Mouse (Mus musculus) limb, embryonic 11.5 days (tissue): ENCODE data around the gene Rexo4. TPM values are rescaled to one million over a fixed set of nuclear protein-coding genes. Genes with fewer than 3 reads are reported as not detected.
A peak's percentile ranks its signal among the peaks of the same experiment; 100 is the strongest.

Experiments
- ATAC-seq: fragments of 200-750 bp; cut with Nextera tagmentation; 2 replicates; pipeline ENCODE4 v1.8.0; 2017; ENCODE audit warnings: low read depth; ENCODE audit not compliant: insufficient number of reproducible peaks, low FRiP score, low TSS enrichment
- DNase-seq: peaks from one replicate; pipeline ENCODE4 v3.0.0-alpha.2; 2015; ENCODE audit warnings: low spot score
- H3K27ac ChIP-seq: fragments of 300-500 bp; sonication (generic); replicated peaks from 2 replicates; pipeline ENCODE4 v1.5.1; 2014; ENCODE audit warnings: low read depth, mild to moderate bottlenecking, low read length
- H3K27me3 ChIP-seq: fragments of 300-500 bp; sonication (generic); 2 replicates; pipeline ENCODE4 v1.6.1; 2014; ENCODE audit warnings: mild to moderate bottlenecking, low read length, mixed read lengths; ENCODE audit not compliant: control insufficient read depth, insufficient read depth
- H3K36me3 ChIP-seq: fragments of 300-500 bp; sonication (generic); 2 replicates; pipeline ENCODE4 v1.6.1; 2014; ENCODE audit warnings: mild to moderate bottlenecking, low read length, moderate library complexity, mixed read lengths; ENCODE audit not compliant: control insufficient read depth, insufficient read depth
- H3K4me1 ChIP-seq: fragments of 300-500 bp; sonication (generic); 2 replicates; pipeline ENCODE4 v1.6.1; 2014; ENCODE audit warnings: low read length, mixed read lengths; ENCODE audit not compliant: control insufficient read depth, insufficient read depth
- H3K4me2 ChIP-seq: fragments of 300-500 bp; sonication (generic); 2 replicates; pipeline ENCODE4 v1.6.1; 2014; ENCODE audit warnings: low read depth, mild to moderate bottlenecking, moderate library complexity; ENCODE audit not compliant: severe bottlenecking
- H3K4me3 ChIP-seq: fragments of 300-500 bp; sonication (generic); 2 replicates; pipeline ENCODE4 v1.5.1; 2014; ENCODE audit warnings: low read depth, low read length
- H3K9ac ChIP-seq: fragments of 300-500 bp; sonication (generic); 2 replicates; pipeline ENCODE4 v1.6.1; 2014; ENCODE audit warnings: mild to moderate bottlenecking, low read length
- H3K9me3 ChIP-seq: fragments of 300-500 bp; sonication (generic); 2 replicates; pipeline ENCODE4 v1.6.1; 2016; ENCODE audit warnings: low read length; ENCODE audit not compliant: control insufficient read depth
- WGBS: fragments of 180-500 bp; shearing (Covaris S2); extraction: QIAGEN DNeasy Blood & Tissue Kit; methylation state at CpG from one replicate; pipeline ENCODE4 v1.1.7; 2014; 5-methylcytosine and 5-hydroxymethylcytosine counted together
- polyA plus RNA-seq: library from polyadenylated mRNA; unstranded; fragments of >200 nt; fragmentation: Nextera tagmentation; extraction: Ambion mirVana; gene quantifications from 2 replicates; pipeline ENCODE4 v1.2.1, GENCODE M21; 2014

The Rexo4 gene
- polyA plus RNA-seq, 1 experiment from 2014 or later: 66.3 TPM

DNA sequence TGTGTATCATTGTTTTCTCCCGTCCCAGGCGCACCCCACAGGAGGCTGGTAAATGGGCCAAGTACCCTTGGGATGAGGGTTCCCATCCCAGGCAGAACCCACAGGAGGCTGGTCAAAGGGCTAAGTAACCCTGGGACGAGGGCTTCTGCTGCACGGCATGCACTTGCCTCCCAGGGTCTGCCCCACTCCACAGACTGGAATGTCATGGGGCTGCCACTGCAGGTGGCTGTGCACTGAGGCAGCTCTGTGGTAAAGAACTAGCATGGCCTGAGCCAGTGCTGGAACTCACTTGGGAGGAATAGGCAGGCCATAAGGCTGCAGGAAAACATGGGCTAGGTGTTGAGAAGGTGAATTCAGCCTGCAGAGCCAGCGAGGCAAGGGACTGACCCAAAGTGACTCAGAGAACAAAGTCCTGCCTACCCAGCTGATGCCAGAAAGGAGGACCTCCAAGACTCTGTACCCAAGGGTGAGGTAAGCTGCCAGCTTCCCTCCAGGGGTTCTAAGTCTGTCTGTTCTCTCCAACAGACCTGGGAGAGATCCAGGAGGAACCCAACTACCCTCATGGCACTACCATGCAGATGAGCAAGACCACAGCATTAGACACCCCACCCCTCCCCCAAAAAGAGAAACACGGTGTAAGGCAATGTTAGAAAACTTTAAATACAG, 43.9 kb downstream of the Rexo4 start:
- peaks cover 47% of the 10 kb centered on the region for H3K36me3 ChIP-seq
- peaks cover 12% of the 10 kb centered on the region for H3K4me1 ChIP-seq
- H3K9ac ChIP-seq: no peak overlapping the region
- WGBS: 92% methylated on average over 6 of the region's 6 CpGs
- H3K9me3 ChIP-seq: no peaks in the 10 kb centered on the region
- H3K4me3 ChIP-seq: no peak overlapping the region
- no peak overlapping the region for H3K27ac ChIP-seq
- DNase-seq: no peak
- no peak overlapping the region for H3K4me2 ChIP-seq
- ATAC-seq: no peak
- no peaks in the 10 kb centered on the region for H3K27me3 ChIP-seq

DNA sequence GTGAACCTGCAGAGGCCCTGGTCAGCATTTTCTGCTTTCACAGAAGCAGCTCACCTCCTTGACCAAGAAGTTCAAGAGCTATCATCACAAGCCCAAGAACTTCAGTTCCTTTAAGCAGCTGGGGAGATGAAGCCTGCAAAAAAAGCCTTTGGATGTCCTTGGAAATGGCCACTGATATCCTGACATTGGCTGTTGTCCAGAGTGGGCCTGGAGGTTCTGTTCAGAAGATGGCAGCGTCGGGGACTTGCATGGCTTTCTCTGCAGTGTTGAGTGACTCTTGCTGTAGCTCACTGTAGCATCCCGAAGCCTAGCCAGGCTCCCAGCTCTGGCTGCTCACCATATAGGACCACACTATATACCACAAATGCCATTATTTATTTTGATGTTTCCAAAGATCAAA, 44.5 kb downstream of the Rexo4 start:
- Histone ChIP-seq H3K27ac (no peak overlapping the region), H3K4me2 (no peak overlapping the region), H3K4me1 (peaks cover 13% of the 10 kb centered on the region), H3K9ac (no peak overlapping the region), H3K4me3 (no peak overlapping the region), H3K27me3 (no peaks in the 10 kb centered on the region), H3K9me3 (no peaks in the 10 kb centered on the region), H3K36me3 (peaks cover 44% of the 10 kb centered on the region)
- WGBS: 91% methylated on average over 3 of the region's 3 CpGs
- DNase-seq (no peak), ATAC-seq (no peak)

DNA sequence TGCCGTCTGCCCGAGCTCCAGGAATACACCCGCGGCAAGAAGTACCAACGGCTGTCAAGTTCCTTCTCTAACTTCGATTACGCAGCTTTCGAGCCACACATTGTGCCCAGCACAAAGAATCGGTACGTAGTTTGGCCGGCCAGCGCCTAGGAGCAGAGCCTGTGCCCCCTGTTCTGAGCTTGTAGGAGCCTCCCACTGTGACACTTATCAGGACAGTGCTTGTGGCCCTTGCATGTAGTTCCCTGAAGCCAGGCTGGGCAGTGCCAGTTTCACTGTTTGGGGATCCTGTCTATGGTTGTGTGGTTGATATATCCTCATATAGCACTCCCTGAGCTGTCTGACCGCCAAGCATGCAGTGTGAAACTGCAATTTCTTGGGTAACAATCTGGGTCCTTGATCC, 47.4 kb downstream of the Rexo4 start:
- Histone ChIP-seq H3K27ac (no peak overlapping the region), H3K4me2 (peak overlapping the region; percentile 71), H3K36me3 (peaks cover 44% of the 10 kb centered on the region), H3K4me3 (peak overlapping the region; percentile 57), H3K9me3 (no peaks in the 10 kb centered on the region), H3K4me1 (peaks cover 20% of the 10 kb centered on the region), H3K9ac (peak overlapping the region; percentile 62), H3K27me3 (no peaks in the 10 kb centered on the region)
- 3% methylated on average over 13 of the region's 13 CpGs for WGBS
- no peak for DNase-seq
- ATAC-seq: no peak

DNA sequence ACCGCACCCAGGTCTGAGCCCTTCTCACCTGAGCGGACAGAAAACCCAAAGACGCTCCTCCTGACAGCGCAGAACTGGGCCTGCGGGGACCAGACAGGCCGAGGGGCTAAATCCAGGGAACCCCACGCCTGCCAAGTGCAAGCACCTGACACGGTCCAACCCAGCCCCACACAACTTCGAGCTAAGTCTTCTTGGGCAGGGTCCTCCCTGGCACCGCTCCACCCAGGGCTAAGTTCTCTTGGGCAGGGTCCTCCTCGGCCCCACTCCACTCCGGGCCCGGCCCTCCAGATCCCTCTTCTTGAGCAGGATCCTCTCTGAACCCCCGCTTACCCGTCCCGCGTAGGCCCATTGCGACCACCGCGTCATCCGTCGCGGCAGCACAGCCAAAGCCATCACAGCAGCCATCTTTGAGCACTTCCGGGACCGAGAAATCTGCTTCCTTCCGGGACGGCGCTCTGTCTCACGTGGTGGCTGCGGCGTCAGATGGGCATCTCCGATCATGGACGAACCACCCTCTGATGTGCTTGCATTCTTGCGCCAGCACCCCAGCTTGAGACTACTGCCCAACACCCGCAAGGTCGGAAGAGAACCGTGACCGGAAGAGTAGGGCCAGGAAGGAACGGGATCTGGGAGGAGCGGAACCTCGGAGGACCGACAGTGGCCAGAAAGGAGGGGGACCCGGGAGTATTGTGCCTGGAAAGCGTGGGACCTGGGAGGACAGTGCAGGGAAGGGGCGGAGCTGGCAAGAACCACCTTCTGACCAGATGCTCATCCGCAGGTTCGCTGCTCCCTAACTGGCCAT, 48.1 kb downstream of the Rexo4 start, which contains the start of the genes Surf2 and Surf1:
Surf2 (plus strand) TSS at position 441 of the 802 bp plus-strand sequence.
Surf1 (minus strand) TSS at position 604 of the 802 bp plus-strand sequence.
- ATAC-seq (peak; percentile 38), DNase-seq (peak; percentile 78)
- Histone ChIP-seq H3K9me3 (no peaks in the 10 kb centered on the region), H3K9ac (peak within 1 kb of the TSS; percentile 62), H3K4me2 (peak within 1 kb of the TSS; percentile 71), H3K4me1 (peaks cover 20% of the 10 kb centered on the region), H3K27ac (0 out of 2 replicates have a peak within 1 kb of the TSS, but pooled peaks have one; percentile 56), H3K4me3 (peak within 1 kb of the TSS; percentile 57), H3K36me3 (peaks cover 41% of the 10 kb centered on the region), H3K27me3 (no peaks in the 10 kb centered on the region)
- WGBS: 2% methylated on average over 47 of the region's 47 CpGs

DNA sequence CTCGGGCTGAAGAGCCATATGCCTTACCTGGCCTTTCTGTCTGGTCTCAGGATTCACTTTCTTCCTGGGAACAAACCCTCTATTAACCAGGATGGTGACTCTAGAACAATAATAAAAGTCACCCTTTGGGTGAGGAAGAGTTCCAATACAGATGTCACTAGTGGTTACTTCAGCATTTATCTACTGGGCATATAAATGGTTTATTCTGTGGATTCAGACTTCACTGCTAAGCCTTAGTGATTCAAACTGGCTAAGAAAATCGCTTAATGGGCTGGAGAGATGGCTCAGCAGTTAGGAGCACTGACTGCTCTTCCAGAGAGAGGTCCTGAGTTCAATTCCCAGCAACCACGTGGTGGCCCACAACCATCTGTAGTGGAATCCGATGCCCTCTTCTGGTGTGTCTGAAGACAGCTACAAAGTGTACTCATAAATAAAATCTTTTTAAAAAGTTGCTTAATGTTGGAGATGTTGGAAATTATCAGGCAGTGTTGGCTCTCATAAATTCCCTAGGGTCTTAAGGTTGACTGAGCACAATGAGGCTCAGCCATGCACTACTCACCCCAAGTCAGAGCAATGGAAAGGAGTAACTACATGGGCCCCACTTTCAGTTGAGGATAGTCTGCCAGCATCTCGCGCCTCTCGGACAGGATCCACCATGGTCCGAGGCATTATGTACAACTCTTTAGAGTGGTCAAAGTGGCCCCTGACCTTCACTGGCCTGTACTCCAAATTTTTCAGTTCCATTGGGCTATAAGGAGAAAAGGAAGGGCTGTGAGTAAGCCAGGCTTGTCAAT, 49.8 kb downstream of the Rexo4 start:
- DNase-seq (no peak), ATAC-seq (no peak)
- H3K27me3 ChIP-seq: no peaks in the 10 kb centered on the region
- peaks cover 22% of the 10 kb centered on the region for H3K4me1 ChIP-seq
- no peak overlapping the region for H3K4me2 ChIP-seq
- peaks cover 26% of the 10 kb centered on the region for H3K36me3 ChIP-seq
- no peak overlapping the region for H3K4me3 ChIP-seq
- H3K9ac ChIP-seq: no peak overlapping the region
- no peaks in the 10 kb centered on the region for H3K9me3 ChIP-seq
- H3K27ac ChIP-seq: no peak overlapping the region
- WGBS: 68% methylated on average over 8 of the region's 8 CpGs

DNA sequence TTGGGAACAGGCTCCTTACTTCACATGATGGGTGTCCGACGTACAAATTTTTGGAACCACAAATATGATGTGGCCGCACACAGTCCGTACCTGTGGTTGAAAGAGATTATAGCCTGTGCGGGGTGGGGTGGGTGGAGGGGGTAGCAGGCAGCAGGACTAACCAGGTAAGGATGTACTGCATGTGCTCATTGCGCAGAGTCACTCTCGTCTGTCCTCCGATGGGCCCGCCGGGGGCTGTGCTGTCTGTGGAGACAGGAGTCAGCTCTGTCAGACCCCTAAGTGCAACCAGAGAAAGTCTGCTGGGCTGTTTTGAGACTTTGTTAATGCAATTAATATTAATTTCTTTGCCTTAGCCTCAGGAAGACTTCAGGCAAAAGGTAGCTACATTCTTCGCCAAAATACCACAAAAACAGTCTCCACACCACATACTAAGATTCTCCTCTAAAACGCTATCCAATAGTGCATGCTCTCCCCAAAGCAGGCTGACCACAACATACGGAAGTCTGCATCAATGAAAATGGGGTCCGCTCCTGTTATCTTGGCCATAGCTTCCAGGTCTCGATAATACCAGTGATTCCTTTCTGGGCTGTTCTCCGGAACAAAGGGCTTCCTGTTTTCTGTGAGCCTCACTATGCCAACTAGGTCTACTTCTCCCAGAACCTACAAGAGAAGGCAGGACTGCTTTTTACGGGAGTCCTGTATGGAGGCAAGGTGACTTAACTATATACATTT, 50.6 kb downstream of the Rexo4 start:
- Histone ChIP-seq H3K4me3 (no peak overlapping the region), H3K9me3 (no peaks in the 10 kb centered on the region), H3K27ac (no peak overlapping the region), H3K4me2 (no peak overlapping the region), H3K4me1 (peaks cover 30% of the 10 kb centered on the region), H3K27me3 (no peaks in the 10 kb centered on the region), H3K36me3 (peaks cover 19% of the 10 kb centered on the region), H3K9ac (no peak overlapping the region)
- 85% methylated on average over 17 of the region's 17 CpGs for WGBS
- ATAC-seq: no peak
- no peak for DNase-seq

DNA sequence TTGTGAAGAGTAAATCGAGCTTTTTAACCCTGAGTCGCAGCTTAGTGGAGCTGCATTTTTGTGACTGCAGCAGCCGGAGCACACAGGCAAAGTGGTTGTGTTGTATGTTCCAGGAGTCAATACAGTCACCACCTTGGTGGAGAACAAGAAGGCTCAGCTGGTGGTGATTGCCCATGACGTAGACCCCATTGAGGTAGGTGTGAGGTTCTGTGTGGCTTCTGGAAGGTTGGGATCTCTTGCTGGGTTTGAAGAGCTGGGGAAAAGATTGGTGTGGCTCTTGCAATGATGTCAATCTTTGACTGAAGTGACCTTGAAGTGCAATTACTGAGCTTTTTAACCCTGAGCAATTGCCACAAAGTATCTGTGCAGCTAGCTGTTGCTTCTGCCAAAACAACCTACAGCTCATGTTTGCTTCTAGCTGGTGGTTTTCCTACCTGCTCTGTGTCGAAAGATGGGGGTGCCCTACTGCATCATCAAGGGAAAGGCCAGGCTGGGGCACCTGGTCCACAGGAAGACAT, 51.9 kb downstream of the Rexo4 start:
- Histone ChIP-seq H3K27me3 (no peaks in the 10 kb centered on the region), H3K4me1 (peaks cover 28% of the 10 kb centered on the region), H3K27ac (no peak overlapping the region), H3K4me3 (peak overlapping the region; percentile 90), H3K9me3 (no peaks in the 10 kb centered on the region), H3K36me3 (peaks cover 19% of the 10 kb centered on the region), H3K4me2 (peak overlapping the region; percentile 93), H3K9ac (peak overlapping the region; percentile 98)
- 73% methylated on average over 5 of the region's 5 CpGs for WGBS
- DNase-seq: no peak
- ATAC-seq: no peak
